Mouse (Mus musculus) large intestine, adult 2 months (tissue): ENCODE measurements at regions not wholly inside any gene's neighbourhood (a gene's known extent, or its start where the extent isn't known, plus 50 kb on each side); places are given as distances from the start of the nearest gene placed in this dataset.

Experiments
- DNase-seq: peaks from one replicate; pipeline ENCODE4 v3.0.0-alpha.2; 2012; ENCODE audit warnings: low read depth, low spot score
- WGBS: fragments of 180-500 bp; shearing (Covaris S2); methylation state at CpG from one replicate; pipeline ENCODE4 v1.1.7; 2018; 5-methylcytosine and 5-hydroxymethylcytosine counted together

GRCm38 (mm10) chr9:35354652-35355130 lies 66.2 kb upstream of the Cdon start:
- WGBS: 66% methylated on average over 7 of the region's 7 CpGs
- no peak for DNase-seq

- no peak for DNase-seq
- WGBS: 18% methylated on average over 6 of the region's 6 CpGs
These were observed 61.2 kb upstream of the Cdon start for GRCm38 (mm10) chr9:35359699-35360098.

- 22% methylated on average over 6 of the region's 6 CpGs for WGBS
- peak; percentile 4 for DNase-seq
These were observed 60.5 kb upstream of the Cdon start for GRCm38 (mm10) chr9:35360139-35361100.

GRCm38 (mm10) chr9:35361432-35361831 lies 59.5 kb upstream of the Cdon start:
- no peak for DNase-seq
- 66% methylated on average over 4 of the region's 4 CpGs for WGBS

GRCm38 (mm10) chr9:35362276-35362675 lies 58.7 kb upstream of the Cdon start:
- DNase-seq: no peak
- 60% methylated on average over 7 of the region's 7 CpGs for WGBS

GRCm38 (mm10) chr9:35363079-35363478 lies 57.8 kb upstream of the Cdon start:
- DNase-seq: no peak
- 78% methylated on average over 5 of the region's 5 CpGs for WGBS

- DNase-seq: no peak
- WGBS: 69% methylated on average over 4 of the region's 4 CpGs
These were observed 57.0 kb upstream of the Cdon start for GRCm38 (mm10) chr9:35363936-35364335.

GRCm38 (mm10) chr9:35365975-35366374 lies 55.0 kb upstream of the Cdon start:
- WGBS: 86% methylated on average over 5 of the region's 5 CpGs
- no peak for DNase-seq

- DNase-seq: no peak
- 85% methylated on average over 5 of the region's 5 CpGs for WGBS
These were observed 51.9 kb upstream of the Cdon start for GRCm38 (mm10) chr9:35369063-35369462.

GRCm38 (mm10) chr9:35370031-35370430 lies 50.9 kb upstream of the Cdon start:
- 69% methylated on average over 3 of the region's 3 CpGs for WGBS
- no peak for DNase-seq

GRCm38 (mm10) chr9:35370895-35371294 lies 50.0 kb upstream of the Cdon start:
- DNase-seq: no peak
- 87% methylated on average over 3 of the region's 3 CpGs for WGBS
